Mouse (Mus musculus) MEL (cell line): ENCODE measurements around the gene Rpl5. TPM values are rescaled to one million over a fixed set of nuclear protein-coding genes. Genes with fewer than 3 reads are reported as not detected.

Experiments
- DNase-seq: peaks from one replicate; pipeline ENCODE4 v3.0.0; 2011; ENCODE audit warnings: low read depth, low spot score
- H3K27ac ChIP-seq: 2 replicates; pipeline ENCODE4 v1.5.1; 2012; ENCODE audit warnings: low read depth, mild to moderate bottlenecking, control low read depth, low read length, moderate library complexity; ENCODE audit not compliant: control insufficient read depth
- H3K27me3 ChIP-seq, 2 experiments: fragments of 150-350 bp in 1 of 2; sonication (generic) in 1 of 2; 2 replicates each; pipeline ENCODE4 v1.6.1; 2012; ENCODE audit warnings: low read length in 2 of 2, mild to moderate bottlenecking in 2 of 2, improper control_type of control experiment in 1 of 2, moderate library complexity in 1 of 2; ENCODE audit not compliant: insufficient read depth in 2 of 2, control insufficient read depth in 1 of 2
- H3K36me3 ChIP-seq, 2 experiments: 2 replicates each; pipeline ENCODE4 v1.6.1; 2012 to 2014; ENCODE audit warnings: low read length in 2 of 2, improper control_type of control experiment in 1 of 2, inconsistent platforms in 1 of 2, mild to moderate bottlenecking in 1 of 2; ENCODE audit not compliant: insufficient read depth in 2 of 2, control insufficient read depth in 1 of 2
- H3K4me1 ChIP-seq, 2 experiments: fragments of 150-350 bp in 1 of 2; sonication (generic) in 1 of 2; 2 replicates each; pipeline ENCODE4 v1.6.1; 2012; ENCODE audit warnings: low read length in 2 of 2, improper control_type of control experiment in 1 of 2, mild to moderate bottlenecking in 1 of 2; ENCODE audit not compliant: insufficient read depth in 2 of 2, control insufficient read depth in 1 of 2
- H3K4me3 ChIP-seq, 2 experiments: fragments of 150-350 bp in 1 of 2; sonication (generic) in 1 of 2; 2 replicates each; pipeline ENCODE4 v1.5.1; 2012; ENCODE audit warnings: low read depth in 2 of 2, low read length in 2 of 2, mild to moderate bottlenecking in 2 of 2, moderate library complexity in 2 of 2, control low read depth in 1 of 2, improper control_type of control experiment in 1 of 2; ENCODE audit not compliant: control insufficient read depth in 1 of 2, insufficient read depth in 1 of 2
- H3K79me2 ChIP-seq: 2 replicates; pipeline ENCODE4 v1.6.1; 2012; ENCODE audit warnings: mild to moderate bottlenecking, low read length, moderate library complexity; ENCODE audit not compliant: control insufficient read depth, poor library complexity, insufficient read depth
- H3K9ac ChIP-seq: 2 replicates; pipeline ENCODE4 v1.6.1; 2012; ENCODE audit warnings: low read depth, mild to moderate bottlenecking, control low read depth, low read length, moderate library complexity; ENCODE audit not compliant: control insufficient read depth, poor library complexity, severe bottlenecking
- H3K9me3 ChIP-seq: fragments of 150-350 bp; sonication (generic); replicated peaks from 2 replicates; pipeline ENCODE4 v1.6.1; 2012; ENCODE audit warnings: mild to moderate bottlenecking, low read length, improper control_type of control experiment, moderate library complexity; ENCODE audit not compliant: insufficient read depth
- CHD1 ChIP-seq: IDR thresholded peaks from 2 replicates; pipeline ENCODE4 v1.6.1; 2012; ENCODE audit warnings: low read depth, mild to moderate bottlenecking, inconsistent platforms, low read length, improper control_type of control experiment
- CHD2 ChIP-seq: IDR thresholded peaks from 2 replicates; pipeline ENCODE4 v1.6.1; 2011; ENCODE audit warnings: low read length, improper control_type of control experiment
- CTCF ChIP-seq, 3 experiments: IDR thresholded peaks in 2 of 3; conservative IDR thresholded peaks in 1 of 3; 2 replicates each; pipeline ENCODE4 v1.5.1; 2011 to 2012; ENCODE audit warnings: low read length in 3 of 3, low read depth in 2 of 3, mild to moderate bottlenecking in 2 of 3, improper control_type of control experiment in 1 of 3, inconsistent platforms in 1 of 3, mixed read lengths in 1 of 3, moderate library complexity in 1 of 3; ENCODE audit not compliant: control insufficient read depth in 1 of 3, insufficient read depth in 1 of 3, poor library complexity in 1 of 3, severe bottlenecking in 1 of 3
- E2F4 ChIP-seq: IDR thresholded peaks from 2 replicates; pipeline ENCODE4 v1.6.1; 2011; ENCODE audit warnings: low read depth, low read length, improper control_type of control experiment, borderline replicate concordance
- HCFC1 ChIP-seq: IDR thresholded peaks from 2 replicates; pipeline ENCODE4 v1.6.1; 2012; ENCODE audit warnings: low read depth, mild to moderate bottlenecking, inconsistent platforms, low read length, improper control_type of control experiment, moderate library complexity
- MAX ChIP-seq: IDR thresholded peaks from 2 replicates; pipeline ENCODE4 v1.6.1; 2011; ENCODE audit warnings: low read length, improper control_type of control experiment
- MEF2A ChIP-seq: IDR thresholded peaks from 2 replicates; pipeline ENCODE4 v1.6.1; 2014; ENCODE audit warnings: low read depth, mild to moderate bottlenecking, inconsistent platforms, low read length, improper control_type of control experiment; ENCODE audit not compliant: poor library complexity, insufficient replicate concordance, severe bottlenecking; ENCODE audit errors: extremely low read depth
- MXI1 ChIP-seq: IDR thresholded peaks from 2 replicates; pipeline ENCODE4 v1.6.1; 2011; ENCODE audit warnings: mild to moderate bottlenecking, low read depth, low read length, improper control_type of control experiment
- MYB ChIP-seq: IDR thresholded peaks from 2 replicates; pipeline ENCODE4 v1.6.1; 2011; ENCODE audit warnings: mild to moderate bottlenecking, low read depth, low read length, improper control_type of control experiment
- MYC ChIP-seq: IDR thresholded peaks from 2 replicates; pipeline ENCODE4 v1.6.1; 2011; ENCODE audit warnings: low read depth, mild to moderate bottlenecking, low read length, improper control_type of control experiment, moderate library complexity
- NRF1 ChIP-seq: IDR thresholded peaks from 2 replicates; pipeline ENCODE4 v1.6.1; 2014; ENCODE audit warnings: low read depth, mild to moderate bottlenecking, inconsistent platforms, low read length, improper control_type of control experiment, moderate library complexity; ENCODE audit not compliant: poor library complexity, insufficient read depth, severe bottlenecking
- POLR2AphosphoS5 ChIP-seq: IDR thresholded peaks from 2 replicates; pipeline ENCODE4 v1.6.1; 2012; ENCODE audit warnings: low read depth, borderline replicate concordance, mild to moderate bottlenecking, inconsistent platforms, low read length, moderate library complexity, mixed read lengths
- RAD21 ChIP-seq: IDR thresholded peaks from 2 replicates; pipeline ENCODE4 v1.6.1; 2011; ENCODE audit warnings: mild to moderate bottlenecking, low read depth, low read length, improper control_type of control experiment
- RCOR1 ChIP-seq: IDR thresholded peaks from 2 replicates; pipeline ENCODE4 v1.6.1; 2012; ENCODE audit warnings: low read depth, mild to moderate bottlenecking, inconsistent platforms, low read length, improper control_type of control experiment
- SIN3A ChIP-seq: IDR thresholded peaks from 2 replicates; pipeline ENCODE4 v1.6.1; 2012; ENCODE audit warnings: low read length, improper control_type of control experiment, inconsistent platforms
- SMC3 ChIP-seq: IDR thresholded peaks from 2 replicates; pipeline ENCODE4 v1.6.1; 2011; ENCODE audit warnings: low read depth, low read length, improper control_type of control experiment
- ZKSCAN1 ChIP-seq: IDR thresholded peaks from 2 replicates; pipeline ENCODE4 v1.6.1; 2012; ENCODE audit warnings: low read depth, mild to moderate bottlenecking, inconsistent platforms, low read length, improper control_type of control experiment, moderate library complexity
- polyA plus RNA-seq, 2 experiments: library from polyadenylated mRNA; stranded (reverse) in 1 of 2; unstranded in 1 of 2; fragments of >175 nt in 1 of 2; fragments of >200 nt in 1 of 2; gene quantifications; 2 replicates each; pipeline versions ENCODE4 v1.2.1 to v1.2.4; 2012; ENCODE audit warnings: low replicate concordance in 2 of 2, low read depth in 1 of 2; ENCODE audit not compliant: insufficient read length in 2 of 2, insufficient read depth in 1 of 2, missing spikeins in 1 of 2
- total RNA-seq: library from RNA; depleted of rRNA; stranded (reverse); fragments of 300-350 nt; gene quantifications from 2 replicates; pipeline ENCODE4 v1.2.3, GENCODE M21; 2012

The Rpl5 gene
- total and polyA plus RNA-seq, 3 experiments, result 43.2 to 533 TPM; not detected in 1

GRCm38 (mm10) chr5:107900206-107901013 lies at the start of gene Rpl5 (continued):
- TF ChIP-seq HCFC1 (peak; percentile 90), SMC3 (no peak), MAX (peak; percentile 92), CHD2 (no peak), CTCF (IDR thresholded peaks at IDR 0.05 in 2 of 3, conservative IDR thresholded peaks at IDR 0.05 in 1 of 3; ENCODE audit: control insufficient read depth in 1 of 3, insufficient read depth in 1 of 3, low read depth in 2 of 3, low read length in 3 of 3, poor library complexity in 1 of 3, severe bottlenecking in 1 of 3) (peak; percentile 79 to 95 (median 87))
- TF ChIP-seq, all 39 proteins: peak for 21

- no peak for DNase-seq
- H3K27ac ChIP-seq, result no peak overlapping the region
Measured at GRCm38 (mm10) chr5:107853807-107854206, 46.5 kb upstream of the Rpl5 start.

GRCm38 (mm10) chr5:107854556-107854955 lies 45.7 kb upstream of the Rpl5 start:
- Histone ChIP-seq H3K36me3 (peaks cover 0 to 6% of the 10 kb centered on the region in 2 experiments; a peak in 2 of 4 replicates), H3K27me3 (no peaks in the 10 kb centered on the region), H3K9me3 (no peaks in the 10 kb centered on the region), H3K4me1 (peaks cover 4 to 5% of the 10 kb centered on the region in 2 experiments; a peak in 1 of 4 replicates), H3K9ac (no peak overlapping the region), H3K79me2 (no peaks in the 10 kb centered on the region; the same call in 1 of the 2 replicates), H3K27ac (no peak overlapping the region), H3K4me3 (no peak overlapping the region)
- DNase-seq, result no peak
- TF ChIP-seq SIN3A (no peak), RAD21 (no peak), MYC (no peak), MEF2A (no peak), POLR2AphosphoS5 (no peak), CHD2 (no peak), ZKSCAN1 (no peak), CHD1 (no peak), E2F4 (no peak)

More at GRCm38 (mm10) chr5:107853807-107854206, 46.5 kb upstream of the Rpl5 start:
- no peaks in the 10 kb centered on the region for H3K27me3 ChIP-seq
- no peaks in the 10 kb centered on the region; the same call in 1 of the 2 replicates for H3K79me2 ChIP-seq
- H3K36me3 ChIP-seq, result peaks cover 0 to 6% of the 10 kb centered on the region in 2 experiments; a peak in 2 of 4 replicates
- no peaks in the 10 kb centered on the region for H3K9me3 ChIP-seq
- TF ChIP-seq MXI1 (no peak), RAD21 (no peak), MYB (no peak), NRF1 (no peak), RCOR1 (no peak)
- H3K4me3 ChIP-seq, result no peak overlapping the region
- H3K4me1 ChIP-seq, result peaks cover 4 to 5% of the 10 kb centered on the region in 2 experiments; a peak in 1 of 4 replicates
- H3K9ac ChIP-seq, result no peak overlapping the region
